ENCODE assay signal across 8 mouse cellular contexts in the genomic region with DNA sequence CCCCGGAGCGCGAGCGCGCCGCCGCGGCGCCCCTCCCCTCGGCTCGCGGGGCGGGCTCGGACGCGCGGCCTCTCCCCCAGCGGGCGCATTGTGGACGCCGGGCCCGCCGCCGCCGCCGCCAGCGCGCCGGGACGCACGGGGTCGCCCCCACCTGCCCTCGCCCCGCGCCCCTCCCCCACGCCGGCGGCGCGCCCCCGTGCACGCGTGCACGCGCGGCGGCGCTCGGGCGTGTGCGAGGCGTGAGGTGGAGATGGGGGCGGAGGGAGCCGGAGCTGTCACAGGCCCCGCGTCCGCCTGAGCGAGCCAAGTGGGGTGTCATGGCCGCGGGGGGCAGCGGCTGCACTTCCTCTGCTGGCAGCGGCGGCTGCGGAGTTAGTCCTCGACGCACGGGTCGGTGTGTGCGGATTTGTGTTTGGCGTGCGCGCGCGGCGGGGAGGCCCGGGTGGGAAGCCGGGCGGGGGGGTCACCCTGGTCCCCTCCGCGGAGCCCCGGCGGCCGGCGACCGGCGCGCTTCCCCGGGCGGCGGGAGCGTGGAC. TPM values are rescaled to one million over a fixed set of nuclear protein-coding genes. Genes with fewer than 3 reads are reported as not detected.
DNase-seq lines count a peak whose midpoint lies in the region; ATAC-seq and TF ChIP-seq lines count a peak whose summit lies in the region.

No protein-coding gene starts in this region.

- peak overlapping the region; percentile 95 for H3K4me3 ChIP-seq in embryonic facial prominence, embryonic 14.5 days (ENCODE audit: low read depth, low read length)
- peak overlapping the region; percentile 88 for H3K4me3 ChIP-seq in heart, embryonic 11.5 days (ENCODE audit: low read depth, low read length)
- H3K4me3 ChIP-seq in kidney, embryonic 15.5 days (replicated peaks) = peak overlapping the region; percentile 97
- peak overlapping the region; percentile 83 for H3K4me3 ChIP-seq in midbrain, postnatal 0 days (ENCODE audit: low read depth, low read length)

- no peaks in the 10 kb centered on the region for H3K9me3 ChIP-seq in embryonic facial prominence, embryonic 14.5 days (ENCODE audit: control insufficient read depth, low read length)
- no peaks in the 10 kb centered on the region for H3K9me3 ChIP-seq in heart, embryonic 11.5 days (replicated peaks; ENCODE audit: control insufficient read depth, low read length)
- no peaks in the 10 kb centered on the region for H3K9me3 ChIP-seq in kidney, embryonic 15.5 days (replicated peaks)
- H3K9me3 ChIP-seq in midbrain, postnatal 0 days (ENCODE audit: low read length) = no peaks in the 10 kb centered on the region

- DNase-seq in B cell, adult 2 months = peak; percentile 84 to 85
- peak; percentile 39 to 57 for DNase-seq in adrenal gland, postnatal 4 days (ENCODE audit: low spot score in 2 of 2)
- DNase-seq in embryonic facial prominence, embryonic 14.5 days (ENCODE audit: low spot score) = peak; percentile 87
- DNase-seq in liver = peak; percentile 79
- DNase-seq in midbrain, postnatal 0 days (ENCODE audit: low spot score) = peak; percentile 84
- DNase-seq in splenic B cell, adult 2 months (ENCODE audit: low read depth, low spot score) = peak; percentile 87

- H3K4me1 ChIP-seq in embryonic facial prominence, embryonic 14.5 days (ENCODE audit: control insufficient read depth, insufficient read depth, low read length) = peaks cover 12% of the 10 kb centered on the region
- peaks cover 6% of the 10 kb centered on the region; the same call in 1 of the 2 replicates for H3K4me1 ChIP-seq in heart, embryonic 11.5 days (ENCODE audit: control insufficient read depth, insufficient read depth, low read length)
- H3K4me1 ChIP-seq in kidney, embryonic 15.5 days = peaks cover 21% of the 10 kb centered on the region
- no peaks in the 10 kb centered on the region for H3K4me1 ChIP-seq in midbrain, postnatal 0 days (ENCODE audit: insufficient read depth, low read length)

- H3K9ac ChIP-seq in embryonic facial prominence, embryonic 14.5 days (ENCODE audit: low read depth, low read length) = peak overlapping the region; percentile 90
- H3K9ac ChIP-seq in heart, embryonic 11.5 days (ENCODE audit: low read depth, low read length) = peak overlapping the region; percentile 94
- peak overlapping the region; percentile 83 for H3K9ac ChIP-seq in kidney, embryonic 15.5 days
- peak overlapping the region; percentile 78 for H3K9ac ChIP-seq in midbrain, postnatal 0 days (replicated peaks; ENCODE audit: low read length, poor library complexity, severe bottlenecking)

- no peak for TF ChIP-seq CTCF in midbrain, postnatal 0 days (IDR thresholded peaks at IDR 0.05)

- peak; percentile 78 for ATAC-seq in embryonic facial prominence, embryonic 14.5 days (ENCODE audit: low read depth)
- ATAC-seq in heart, embryonic 11.5 days (replicated peaks; ENCODE audit: insufficient number of reproducible peaks, low FRiP score, low TSS enrichment) = peak; percentile 75
- ATAC-seq in kidney, embryonic 15.5 days (replicated peaks; ENCODE audit: low FRiP score) = peak; percentile 77
- peak; percentile 85 for ATAC-seq in midbrain, postnatal 0 days (ENCODE audit: low FRiP score)

- peak overlapping the region; percentile 96 for H3K27ac ChIP-seq in embryonic facial prominence, embryonic 14.5 days (replicated peaks; ENCODE audit: low read depth, low read length)
- H3K27ac ChIP-seq in heart, embryonic 11.5 days (ENCODE audit: low read depth, low read length) = peak overlapping the region; percentile 98
- H3K27ac ChIP-seq in kidney, embryonic 15.5 days = peak overlapping the region; percentile 100
- H3K27ac ChIP-seq in midbrain, postnatal 0 days (ENCODE audit: low read depth, low read length) = peak overlapping the region; percentile 93

- WGBS in embryonic facial prominence, embryonic 14.5 days = 0% methylated on average over 9 of the region's 91 CpGs
- 0% methylated on average over 23 of the region's 91 CpGs for WGBS in heart, embryonic 11.5 days (ENCODE audit: insufficient replicate concordance)
- under 1% methylated on average over 56 of the region's 91 CpGs for WGBS in kidney, embryonic 15.5 days
- WGBS in midbrain, postnatal 0 days = under 1% methylated on average over 22 of the region's 91 CpGs

- H3K4me2 ChIP-seq in embryonic facial prominence, embryonic 14.5 days (ENCODE audit: low read depth, low read length) = peak overlapping the region; percentile 84
- H3K4me2 ChIP-seq in heart, embryonic 11.5 days = peak overlapping the region; percentile 70
- peak overlapping the region; percentile 86 for H3K4me2 ChIP-seq in kidney, embryonic 15.5 days
- H3K4me2 ChIP-seq in midbrain, postnatal 0 days (ENCODE audit: low read depth, low read length, poor library complexity, severe bottlenecking) = peak overlapping the region; percentile 81

- no peaks in the 10 kb centered on the region for H3K36me3 ChIP-seq in embryonic facial prominence, embryonic 14.5 days (ENCODE audit: control insufficient read depth, insufficient read depth, low read length)
- H3K36me3 ChIP-seq in heart, embryonic 11.5 days (ENCODE audit: control insufficient read depth, insufficient read depth, low read length) = no peaks in the 10 kb centered on the region
- no peaks in the 10 kb centered on the region for H3K36me3 ChIP-seq in kidney, embryonic 15.5 days
- H3K36me3 ChIP-seq in midbrain, postnatal 0 days (ENCODE audit: insufficient read depth, low read length) = no peaks in the 10 kb centered on the region
- no peaks in the 10 kb centered on the region for H3K36me3 ChIP-seq in splenic B cell, adult 2 months (ENCODE audit: control insufficient read depth, insufficient read depth, low read length, poor library complexity, severe bottlenecking)

- H3K27me3 ChIP-seq in embryonic facial prominence, embryonic 14.5 days (replicated peaks; ENCODE audit: control insufficient read depth, insufficient read depth, low read length) = no peaks in the 10 kb centered on the region
- no peaks in the 10 kb centered on the region for H3K27me3 ChIP-seq in heart, embryonic 11.5 days (ENCODE audit: control insufficient read depth, insufficient read depth, low read length)
- no peaks in the 10 kb centered on the region; the same call in 1 of the 2 replicates for H3K27me3 ChIP-seq in kidney, embryonic 15.5 days
- H3K27me3 ChIP-seq in midbrain, postnatal 0 days (ENCODE audit: insufficient read depth, low read length) = no peaks in the 10 kb centered on the region
- H3K27me3 ChIP-seq in splenic B cell, adult 2 months (ENCODE audit: control insufficient read depth, insufficient read depth, low read length, poor library complexity, severe bottlenecking) = no peaks in the 10 kb centered on the region

RNA-seq across cellular contexts. Expression of a gene that starts 0.5 kb away (rescaled TPM):
- 10 to 100 TPM; 18.8 to 22.4 TPM for total RNA-seq in adrenal gland, postnatal 4 days (2021)
- 9.7 and 10.5 TPM in 2 replicates for polyA plus RNA-seq in embryonic facial prominence, embryonic 14.5 days (2014; fragmentation: Nextera tagmentation; extraction: Ambion mirVana)
- polyA plus RNA-seq in heart, embryonic 11.5 days (2014; fragmentation: Nextera tagmentation; extraction: Ambion mirVana) = 13.1 and 16.3 TPM in 2 replicates
- polyA plus RNA-seq in kidney, embryonic 15.5 days (2015; fragmentation: Nextera tagmentation; extraction: Ambion mirVana) = 16.3 and 17.0 TPM in 2 replicates
- total RNA-seq in midbrain, postnatal 0 days (2014; rRNA removed) = 15.9 and 22.4 TPM in 2 replicates
- polyA plus RNA-seq in midbrain, postnatal 0 days (2015; fragmentation: Nextera tagmentation; extraction: Ambion mirVana) = 11.1 and 13.4 TPM in 2 replicates

Comparison
In these comparisons a context has a peak if more than half of its experiments do, and no peak if none do; other contexts are left out.
1. Peak in every context shown above with its lines: DNase-seq, ATAC-seq, H3K4me3 ChIP-seq and H3K27ac ChIP-seq.